Mouse (Mus musculus): Measurements from ENCODE around the gene Cwc25. TPM values are rescaled to one million over a fixed set of nuclear protein-coding genes. Genes with fewer than 3 reads are reported as not detected.
A peak's percentile ranks its signal among the peaks of the same experiment; 100 is the strongest.
"Not testable (repeated sequence)": the region's sequence is repeated elsewhere in the genome, so short reads cannot be mapped to it uniquely, and the experiment has no call there.

The Cwc25 gene
- total RNA-seq, 2 experiments from 2014 or later: 8.8 to 16.7 TPM

DNA sequence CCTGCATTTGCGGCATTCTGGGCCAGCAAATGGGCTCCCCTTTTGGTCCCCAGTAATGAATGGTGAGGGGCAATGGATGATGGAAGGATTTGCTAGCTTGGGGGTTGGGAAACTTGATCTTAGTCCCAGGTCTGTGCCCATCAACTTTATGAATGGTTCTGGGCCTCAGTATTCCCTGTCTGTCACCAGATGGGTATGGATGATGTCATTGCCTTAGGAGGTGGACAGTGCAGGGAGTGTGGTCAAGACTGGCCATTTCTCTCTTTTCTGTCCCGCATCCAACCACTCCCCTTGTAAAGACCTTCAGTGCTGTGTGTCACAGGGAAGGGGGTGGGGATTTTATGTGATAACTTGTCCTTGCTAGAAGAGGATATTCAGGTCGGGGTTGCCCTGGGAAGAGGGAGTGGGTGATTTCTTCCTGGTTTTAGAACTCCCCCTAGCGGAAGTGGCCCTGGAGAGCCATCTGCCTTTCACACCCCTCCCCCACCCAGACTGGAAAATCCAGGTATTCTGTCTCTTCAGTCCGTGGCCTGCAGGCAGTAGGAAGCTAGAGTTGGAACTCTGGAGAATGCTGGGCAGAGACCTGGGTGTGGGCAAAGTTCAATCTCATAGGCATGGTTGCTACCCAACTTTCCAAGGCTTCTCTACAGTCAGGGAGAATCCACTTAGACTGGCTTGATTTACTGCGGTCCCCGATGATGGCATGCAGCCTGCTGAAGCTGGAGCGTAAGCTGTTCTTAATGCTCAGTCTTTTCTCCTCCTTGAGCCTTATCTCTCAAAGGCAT lies 35.2 kb upstream of the Cwc25 start:
- no peak for ATAC-seq (replicated peaks; ENCODE audit: poor library complexity)

DNA sequence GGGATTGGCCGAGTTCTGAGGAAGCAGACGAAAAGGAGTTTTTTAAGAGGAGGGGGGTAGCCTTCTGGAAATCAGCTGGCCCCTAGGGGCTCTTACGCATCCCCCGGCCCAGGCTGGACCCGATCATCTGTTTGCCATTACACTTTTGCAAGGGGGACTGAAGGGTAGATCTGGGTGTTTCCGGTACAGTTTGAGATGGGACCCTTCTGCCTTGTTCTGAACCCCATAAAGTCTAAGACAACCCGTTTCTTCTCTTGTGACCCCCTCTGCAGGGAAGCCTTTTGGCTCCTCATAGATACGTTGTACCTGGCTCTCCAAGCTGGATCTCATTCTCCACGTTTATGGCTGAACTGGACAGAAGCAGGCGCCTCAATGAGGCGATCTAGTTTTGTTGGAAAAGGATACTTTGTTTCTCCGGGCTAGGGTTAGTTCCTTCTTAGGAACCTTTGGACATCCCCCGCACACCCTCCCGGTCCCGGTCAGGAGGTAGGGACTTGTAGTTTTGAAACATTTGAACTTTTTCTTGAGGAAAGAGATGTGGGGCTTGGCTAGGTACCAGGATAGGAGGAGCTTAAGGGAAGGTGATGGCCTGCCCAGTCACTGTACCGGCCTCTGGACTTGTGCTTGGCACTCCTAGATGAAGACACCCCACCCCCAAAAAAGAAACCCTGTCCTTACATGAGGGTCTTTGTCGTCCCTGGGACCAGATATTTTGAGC lies 34.5 kb upstream of the Cwc25 start:
- ATAC-seq (replicated peaks; ENCODE audit: poor library complexity): no peak

DNA sequence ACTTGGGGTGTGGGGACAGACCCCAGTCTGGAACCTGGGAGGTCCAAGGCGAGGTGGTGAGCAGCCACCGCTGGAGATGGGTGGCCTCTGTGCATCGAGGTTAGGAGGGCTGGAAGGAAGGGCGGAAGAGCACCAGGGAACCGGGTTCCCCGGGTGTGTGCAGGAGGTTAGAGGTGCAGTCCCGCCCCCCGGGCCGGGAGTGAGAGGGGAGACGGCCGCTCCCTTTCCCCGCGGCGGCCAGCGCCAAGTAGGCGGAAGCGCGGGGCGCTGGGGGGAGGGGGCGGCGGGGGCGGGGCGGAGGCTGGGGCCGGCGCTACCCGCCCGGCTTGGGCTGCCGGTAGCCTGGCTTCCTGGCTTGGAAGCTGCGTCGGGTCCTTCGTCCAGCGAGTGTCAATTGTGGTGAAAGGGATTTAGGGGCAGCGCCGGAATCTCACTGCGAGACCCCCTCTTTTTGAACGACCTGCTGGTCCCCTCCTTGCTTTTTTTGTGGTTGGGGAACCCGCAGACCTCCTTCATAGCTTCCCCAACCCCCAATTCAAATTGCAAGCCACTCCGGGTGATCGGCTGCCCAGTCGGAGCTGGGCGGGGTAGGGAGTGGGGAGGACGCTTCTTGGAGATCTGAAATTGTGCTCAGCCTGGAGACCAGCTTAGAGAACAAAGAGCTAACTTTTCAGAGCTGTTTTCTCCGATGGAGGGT lies 33.8 kb upstream of the Cwc25 start:
- peak; percentile 64 for ATAC-seq (replicated peaks; ENCODE audit: poor library complexity)

DNA sequence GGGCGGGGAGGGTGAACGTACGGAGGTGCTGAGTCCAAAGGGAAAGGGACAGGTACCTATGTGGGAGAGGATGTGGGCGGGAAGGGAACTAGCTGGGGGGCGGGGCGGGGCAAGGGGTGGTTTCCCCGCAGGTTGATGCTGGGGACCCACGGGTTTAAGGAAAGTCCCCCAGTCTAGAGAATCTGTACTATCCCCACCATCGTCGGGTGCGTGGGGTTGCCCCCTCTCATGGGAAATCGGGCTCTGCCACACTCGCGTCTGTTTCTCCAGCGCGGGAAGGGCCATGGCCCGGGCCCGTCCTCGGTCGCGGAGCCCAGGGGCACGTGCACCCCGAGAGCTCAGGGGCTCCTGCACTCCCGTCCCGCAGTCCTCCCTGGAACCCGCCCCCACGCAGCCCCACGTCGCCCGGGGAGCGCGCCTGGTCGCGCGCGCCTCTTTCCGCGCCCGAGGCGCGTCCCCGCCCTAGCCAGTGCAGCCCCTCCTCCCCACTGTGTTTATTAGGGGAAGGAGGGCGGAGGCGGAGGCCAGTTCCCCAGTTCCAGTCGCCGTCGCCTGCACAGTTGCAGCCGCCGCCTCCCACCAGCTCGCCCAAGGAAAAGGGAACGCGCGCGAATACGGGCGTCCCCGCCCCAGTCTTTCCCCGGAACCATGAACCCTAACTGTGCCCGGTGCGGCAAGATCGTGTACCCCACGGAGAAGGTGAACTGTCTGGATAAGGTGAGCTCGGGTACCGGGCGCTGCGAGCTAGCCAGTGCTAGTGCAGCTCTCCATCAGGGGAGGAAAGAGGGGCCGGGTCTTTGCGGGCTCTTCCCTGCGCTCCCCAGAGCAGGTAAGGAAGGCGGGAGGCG lies 33.0 kb upstream of the Cwc25 start:
- peak; percentile 58 for ATAC-seq (replicated peaks; ENCODE audit: poor library complexity)

DNA sequence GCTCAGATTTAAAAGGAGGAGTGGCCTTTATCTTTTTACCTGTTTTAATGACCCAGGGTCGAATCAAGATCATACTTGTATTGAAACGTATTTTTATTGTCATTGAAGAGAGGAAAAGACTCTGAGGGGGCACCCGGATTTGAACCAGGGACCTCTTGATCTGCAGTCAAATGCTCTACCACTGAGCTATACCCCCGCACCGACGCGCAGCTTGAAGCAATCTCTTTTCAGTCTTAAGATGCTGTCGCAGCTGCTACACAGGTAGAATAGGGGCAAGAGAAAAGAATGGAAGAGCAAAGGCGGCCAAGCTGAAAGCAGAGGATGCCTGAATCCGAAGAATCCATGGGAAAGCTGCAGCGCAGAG lies 32.4 kb upstream of the Cwc25 start, which contains the start of gene Lasp1:
Gene Lasp1 (plus strand): TSS at position 219 of the 364 bp plus-strand sequence.
- ATAC-seq (replicated peaks; ENCODE audit: poor library complexity): 0 out of 2 replicates have a peak, but pooled peaks have one; percentile 27

DNA sequence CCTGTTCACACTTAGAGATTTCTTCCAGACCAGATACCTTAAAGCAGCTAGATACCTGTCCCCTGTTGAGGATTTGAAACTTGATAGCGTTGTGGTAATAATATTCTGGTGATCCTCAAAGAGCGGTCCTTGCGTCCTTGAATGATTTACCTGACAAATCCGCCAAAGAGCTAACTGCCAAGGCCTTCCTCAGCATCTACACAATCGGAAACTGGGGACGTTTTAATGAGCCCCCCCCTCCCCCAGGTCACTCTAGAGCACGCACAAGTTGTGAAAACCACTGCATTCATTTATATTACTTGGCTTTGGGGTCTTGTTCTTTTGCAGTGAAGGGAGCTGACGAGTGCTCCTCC lies 31.7 kb upstream of the Cwc25 start:
- no peak for ATAC-seq (replicated peaks; ENCODE audit: poor library complexity)

DNA sequence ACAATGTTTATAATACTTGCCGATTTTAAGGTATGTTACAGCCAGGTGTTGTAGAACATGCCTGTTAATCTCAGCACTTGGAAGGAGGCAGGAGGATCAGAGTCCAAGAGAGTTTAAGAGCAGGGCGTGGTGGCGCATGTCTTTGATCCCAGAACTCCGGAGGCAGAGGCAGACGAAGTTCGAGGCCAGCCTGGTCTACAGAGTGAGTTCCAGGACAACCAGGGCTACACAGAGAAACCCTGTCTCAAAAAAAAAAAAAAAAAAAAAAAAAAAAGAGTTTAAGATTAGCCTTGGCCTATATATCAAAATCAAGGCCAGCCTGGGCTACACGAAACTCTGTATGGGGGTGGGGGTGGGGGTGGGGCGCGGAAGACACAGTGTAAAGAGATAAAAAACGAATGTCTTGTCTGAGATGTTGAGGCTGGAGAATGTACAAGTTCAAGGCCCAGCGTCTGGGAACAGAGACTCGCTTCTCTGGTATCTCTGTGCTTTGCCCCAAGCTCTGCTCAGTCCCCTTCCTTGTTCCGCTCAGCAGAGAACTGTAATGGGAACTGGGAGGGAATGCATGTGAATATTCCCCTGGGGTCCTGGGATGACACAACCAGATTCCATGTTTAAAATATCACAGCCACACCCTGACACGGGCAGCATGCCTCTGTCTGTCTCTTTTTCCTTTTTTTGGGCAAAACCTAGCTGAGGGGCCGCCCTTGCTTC lies 31.2 kb upstream of the Cwc25 start:
- no peak for ATAC-seq (replicated peaks; ENCODE audit: poor library complexity)

DNA sequence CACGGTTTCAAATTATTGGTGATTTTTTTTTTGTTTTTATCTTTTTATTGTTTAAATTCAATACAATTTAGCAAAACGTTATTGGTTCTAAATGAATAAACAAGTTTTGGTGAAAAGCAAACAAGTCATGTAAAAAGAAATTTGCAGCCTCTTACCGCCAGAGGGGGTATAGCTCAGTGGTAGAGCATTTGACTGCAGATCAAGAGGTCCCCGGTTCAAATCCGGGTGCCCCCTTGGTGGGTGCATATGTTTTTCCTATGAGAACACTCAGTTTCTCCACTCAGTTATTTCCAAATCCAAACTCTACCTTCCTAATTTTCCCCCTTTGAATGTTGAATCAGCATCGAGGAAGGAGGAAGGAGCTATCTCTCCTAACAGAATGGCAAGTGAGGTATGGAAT lies 30.6 kb upstream of the Cwc25 start:
- peak; percentile 20; the same call in 1 of the 2 replicates for ATAC-seq (replicated peaks; ENCODE audit: poor library complexity)

DNA sequence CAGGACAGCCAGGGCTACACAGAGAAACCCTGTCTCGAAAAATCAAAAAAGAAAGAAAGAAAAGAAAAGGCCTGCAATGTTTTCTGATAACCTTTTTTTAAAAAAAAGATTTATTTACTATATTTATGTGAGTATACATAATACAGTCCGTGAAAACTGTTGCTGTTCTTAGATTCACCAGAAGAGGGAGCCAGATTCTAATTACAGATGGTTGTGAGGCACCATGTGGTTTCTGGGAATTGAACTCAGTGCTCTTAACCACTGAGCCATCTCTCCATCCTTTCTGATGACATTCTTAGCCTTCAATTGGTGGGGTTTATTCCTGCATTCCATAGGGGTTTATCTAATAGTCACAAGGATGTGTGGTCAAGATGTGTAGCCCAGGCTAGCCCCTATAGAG lies 26.8 kb upstream of the Cwc25 start:
- ATAC-seq (replicated peaks; ENCODE audit: poor library complexity): peak; percentile 79

DNA sequence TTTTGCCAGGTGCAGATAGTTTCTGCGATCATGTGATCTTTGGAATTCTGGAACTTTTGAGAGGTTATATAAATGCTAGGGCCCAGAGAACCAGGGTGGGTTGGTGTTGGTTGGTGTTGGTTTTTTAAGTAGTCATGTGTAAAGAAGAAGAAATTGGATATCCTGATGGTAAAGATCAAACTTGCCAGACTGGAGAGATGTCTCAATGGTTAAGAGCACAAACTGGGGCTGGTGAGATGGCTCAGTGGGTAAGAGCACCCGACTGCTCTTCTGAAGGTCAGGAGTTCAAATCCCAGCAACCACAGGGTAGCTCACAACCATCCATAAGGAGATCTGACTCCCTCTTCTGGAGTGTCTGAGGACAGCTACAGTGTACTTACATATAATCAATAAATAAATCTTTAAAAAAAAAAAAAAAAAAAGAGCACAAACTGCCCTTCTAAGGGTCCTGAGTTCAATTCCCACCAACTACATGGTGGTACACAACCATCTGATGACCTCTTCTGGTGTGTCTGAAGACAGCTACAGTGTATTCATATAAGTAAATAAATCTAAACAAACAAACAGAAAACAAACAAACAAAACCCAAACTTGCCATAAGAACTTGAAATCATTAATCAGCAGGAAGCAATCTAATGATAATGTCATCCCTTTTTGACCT lies 24.6 kb upstream of the Cwc25 start:
- not testable (repeated sequence) for ATAC-seq (replicated peaks; ENCODE audit: poor library complexity)

DNA sequence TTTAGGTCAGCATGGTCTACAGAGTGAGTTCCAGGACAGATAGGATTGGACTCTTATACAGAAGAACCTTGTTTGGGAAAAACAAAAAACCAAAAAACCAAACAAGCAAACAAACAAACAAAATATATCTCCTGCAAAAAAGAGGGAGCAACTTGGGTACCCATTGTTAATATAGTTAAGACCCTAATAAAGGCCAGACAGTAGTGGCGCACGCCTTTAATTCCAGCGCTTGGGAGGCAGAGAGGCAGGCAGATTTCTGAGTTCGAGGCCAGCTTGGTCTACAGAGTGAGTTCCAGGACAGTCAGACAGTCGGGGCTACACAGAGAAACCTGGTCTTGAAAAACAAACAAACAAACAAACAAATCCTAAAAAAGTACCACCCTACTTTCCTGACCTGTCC lies 23.4 kb upstream of the Cwc25 start:
- ATAC-seq (replicated peaks; ENCODE audit: poor library complexity): no peak

DNA sequence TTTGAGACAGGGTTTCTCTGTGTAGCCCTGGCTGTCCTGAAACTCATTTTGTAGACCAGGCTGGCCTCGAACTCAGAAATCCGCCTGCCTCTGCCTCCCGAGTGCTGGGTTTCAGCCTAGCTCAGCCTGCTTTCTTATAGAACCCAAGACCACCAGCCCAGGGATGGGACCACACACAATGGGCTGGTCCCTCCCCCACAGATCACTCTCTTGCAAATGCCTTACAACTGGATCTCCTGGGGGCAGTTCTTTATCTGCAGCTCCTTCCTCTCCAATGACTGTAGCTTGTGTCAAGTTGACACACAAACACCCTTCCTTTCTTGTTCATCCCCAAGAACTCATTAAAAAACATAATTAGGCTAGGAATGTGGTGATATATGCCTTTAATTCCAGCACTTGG lies 21.6 kb upstream of the Cwc25 start:
- no peak for ATAC-seq (replicated peaks; ENCODE audit: poor library complexity)

DNA sequence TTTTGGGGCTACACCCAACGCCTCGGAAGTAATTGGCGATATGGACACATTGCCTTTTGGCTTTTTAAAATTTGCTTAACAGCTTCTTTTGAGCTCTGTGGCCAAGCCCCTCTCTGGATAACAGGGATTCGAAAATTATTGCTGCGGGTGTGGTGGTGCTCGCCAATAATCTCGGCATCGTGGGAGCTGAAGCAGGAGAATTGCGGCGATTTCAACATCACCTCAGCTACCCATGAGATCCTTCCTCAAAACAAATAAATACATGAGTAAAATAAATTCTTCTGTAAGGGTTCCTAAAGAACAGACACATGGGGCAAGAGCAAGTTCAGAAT lies 16.2 kb upstream of the Cwc25 start:
- ATAC-seq (replicated peaks; ENCODE audit: poor library complexity): no peak

DNA sequence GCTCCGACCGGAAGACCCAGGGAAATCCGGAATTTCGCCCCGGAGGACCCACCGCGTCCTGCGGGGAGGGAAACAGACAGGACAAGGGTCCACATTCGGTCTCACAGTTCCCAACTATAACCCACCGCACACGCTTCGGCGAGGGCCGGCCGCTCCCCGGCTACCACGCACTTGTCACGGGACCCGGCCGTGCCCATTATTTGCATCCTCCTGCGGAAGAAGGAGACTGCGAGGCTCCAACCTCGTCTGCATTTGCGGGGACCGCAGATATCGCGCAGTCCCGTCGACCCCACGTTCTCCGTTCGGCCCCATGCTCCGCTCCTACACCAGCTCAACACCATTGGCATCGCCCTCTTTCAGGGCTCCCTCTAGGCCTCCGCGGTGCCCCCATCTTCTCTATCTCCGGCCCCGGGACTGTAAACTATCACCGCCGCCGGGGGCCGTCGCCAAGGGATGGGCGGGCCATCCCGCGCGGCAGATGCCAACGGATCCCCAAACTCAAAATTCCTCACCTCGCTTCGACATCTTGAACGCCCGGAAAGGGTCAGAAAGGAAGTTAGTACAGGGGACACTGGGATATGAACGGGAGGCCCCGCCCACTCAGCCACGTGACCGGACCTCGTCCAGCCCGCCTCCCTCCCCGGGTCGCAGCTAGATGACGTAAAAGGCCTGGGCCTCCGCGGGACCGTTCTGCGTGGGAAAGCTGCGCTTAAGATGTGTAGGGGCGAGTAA lies 15.6 kb upstream of the Cwc25 start, which contains the start of gene Rpl23:
Gene Rpl23 (minus strand): TSS at position 606 of the 732 bp plus-strand sequence.
- peak; percentile 95 for ATAC-seq (replicated peaks; ENCODE audit: poor library complexity)

DNA sequence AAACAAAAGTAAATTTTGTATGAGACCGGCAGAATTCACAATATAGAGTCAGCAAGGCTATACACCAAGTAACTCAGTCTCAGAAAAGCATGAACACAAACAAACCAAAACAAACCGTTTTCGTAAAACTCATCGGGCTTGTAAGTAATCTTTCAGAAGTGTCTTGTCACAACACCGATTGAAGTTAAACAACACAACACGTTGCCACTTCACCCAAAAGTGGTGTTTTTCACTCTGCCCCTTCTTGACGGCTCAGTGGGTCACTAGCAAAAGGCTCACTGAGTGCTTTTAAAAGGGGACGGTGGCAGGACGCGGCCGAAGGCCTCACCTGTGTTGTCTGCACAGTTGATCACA lies 15.1 kb upstream of the Cwc25 start:
- ATAC-seq (replicated peaks; ENCODE audit: poor library complexity): no peak

DNA sequence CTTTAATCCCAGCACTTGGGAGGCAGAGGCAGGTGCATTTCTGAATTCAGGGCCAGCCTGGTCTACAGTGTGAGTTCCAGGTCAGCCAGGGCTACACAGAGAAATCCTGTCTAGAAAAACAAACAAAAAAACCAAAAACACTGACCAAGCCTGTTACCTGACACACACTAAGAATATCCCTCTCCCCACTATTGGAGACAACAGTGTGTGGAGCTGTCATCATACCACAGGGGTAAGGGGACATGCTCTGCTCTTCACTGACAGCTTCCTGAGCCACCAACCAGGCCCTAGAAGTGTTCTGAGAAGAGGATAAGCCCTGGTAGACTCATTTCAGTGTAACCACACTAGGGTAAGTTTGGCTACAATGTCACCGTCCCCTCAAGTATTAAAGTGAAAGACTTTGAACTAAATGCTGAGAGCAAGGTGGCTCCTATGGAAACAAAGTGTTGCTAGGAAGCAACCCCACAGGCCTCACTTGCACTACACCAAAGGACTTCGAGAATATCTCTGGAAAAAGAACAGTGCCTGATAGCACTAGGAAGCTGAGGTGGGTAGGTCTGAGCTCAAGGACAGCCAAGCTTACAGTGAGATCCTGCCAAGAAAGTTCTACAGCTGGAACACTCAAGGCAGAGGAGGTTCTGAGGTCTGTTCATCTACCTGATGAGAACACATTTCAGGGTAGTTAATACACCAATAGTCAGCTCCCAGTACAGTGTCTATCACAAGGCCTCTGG lies 13.8 kb upstream of the Cwc25 start:
- ATAC-seq (replicated peaks; ENCODE audit: poor library complexity): no peak

DNA sequence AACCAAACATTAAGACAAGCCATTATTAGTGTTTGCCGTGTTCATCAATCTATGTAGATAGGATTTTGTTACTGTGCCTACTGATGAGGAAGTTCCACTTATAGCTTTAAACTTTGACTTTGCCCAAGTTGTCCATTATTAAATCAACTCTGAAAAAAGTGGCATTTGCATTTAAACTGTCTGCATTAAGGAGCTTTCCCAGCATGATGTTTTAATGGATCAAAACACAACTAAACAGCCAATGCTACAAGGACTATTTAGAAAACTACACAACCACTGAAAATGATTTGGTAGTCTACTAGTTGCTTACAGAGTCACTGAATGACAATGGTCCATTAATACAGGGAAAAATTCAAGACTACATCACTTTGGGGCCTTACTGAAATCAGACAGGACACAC lies 12.6 kb upstream of the Cwc25 start:
- no peak for ATAC-seq (replicated peaks; ENCODE audit: poor library complexity)

DNA sequence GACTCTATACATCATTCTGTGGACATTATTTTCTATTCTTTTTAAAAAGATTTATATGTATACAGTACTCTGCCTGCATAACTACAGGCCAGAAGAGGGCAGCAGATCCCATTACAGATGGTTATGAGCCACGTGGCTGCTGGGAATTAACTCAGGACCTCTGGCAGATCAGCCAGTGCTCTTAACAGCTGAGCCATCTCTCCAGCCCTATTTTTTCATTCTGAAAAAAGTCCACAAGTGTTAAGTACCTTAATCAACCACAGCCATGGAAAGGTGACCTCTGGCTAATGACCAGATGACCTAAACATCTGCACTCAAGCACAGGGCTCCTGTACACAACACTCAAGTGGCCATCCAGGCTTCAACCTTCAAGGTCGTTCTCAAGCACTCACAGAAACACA lies 10.8 kb upstream of the Cwc25 start:
- ATAC-seq (replicated peaks; ENCODE audit: poor library complexity): peak; percentile 35; the same call in 1 of the 2 replicates

Measured in megakaryocyte progenitor cell, adult 5-6 weeks (primary cell).